Mouse (Mus musculus) left cerebral cortex, adult 2 months (tissue): Measurements from ENCODE around the gene Il27ra. TPM values are rescaled to one million over a fixed set of nuclear protein-coding genes. Genes with fewer than 3 reads are reported as not detected.
"Not testable (repeated sequence)": the region's sequence is repeated elsewhere in the genome, so short reads cannot be mapped to it uniquely, and the experiment has no call there.

ENCODE experiments used
- DNase-seq, 2 experiments: peaks; one replicate each; pipeline ENCODE4 v3.0.0; 2021 to 2022; ENCODE audit warnings: low spot score in 2 of 2, mixed read lengths in 1 of 2; ENCODE audit errors: extremely low spot score in 1 of 2
- H3K27ac ChIP-seq: fragments of 200-600 bp; 2 replicates; pipeline ENCODE4 v1.8.1; 2022
- H3K4me3 ChIP-seq: fragments of 200-600 bp; 2 replicates; pipeline ENCODE4 v1.8.1; 2022
- CTCF ChIP-seq: fragments of 200-600 bp; IDR thresholded peaks from 2 replicates; pipeline ENCODE4 v1.8.1; 2022; ENCODE audit warnings: antibody characterized with exemption, mild to moderate bottlenecking, moderate library complexity
- intact Hi-C: fragments of 180-260 bp; cut with DNase I; formaldehyde crosslinking; loops from one replicate; pipeline ENCODE4 v1.15.1; 2025
- total RNA-seq, 2 experiments: library from RNA; stranded (reverse); gene quantifications; 2 replicates each; pipeline ENCODE4 v1.2.3; 2021

Gene Il27ra
- total RNA-seq, 2 experiments from 2014 or later, result 0.23 to 0.41 TPM

GRCm38 (mm10) chr8:83999057-83999705, 43.2 kb downstream of the Il27ra start:
- DNase-seq, result no peak
- TF ChIP-seq CTCF, result no peak
- intact Hi-C loops, result no loop called here
- Histone ChIP-seq H3K27ac (no peak overlapping the region), H3K4me3 (peak overlapping the region; percentile 70)

GRCm38 (mm10) chr8:83998231-83999056, 43.9 kb downstream of the Il27ra start:
- DNase-seq, result peak in 1 of 2 experiments; percentile 54
- intact Hi-C loops, result no loop called here
- peak; percentile 48 for TF ChIP-seq CTCF
- Histone ChIP-seq H3K4me3 (peak overlapping the region; percentile 70), H3K27ac (0 out of 2 replicates have a peak overlapping the region, but pooled peaks have one; percentile 25)

DNA sequence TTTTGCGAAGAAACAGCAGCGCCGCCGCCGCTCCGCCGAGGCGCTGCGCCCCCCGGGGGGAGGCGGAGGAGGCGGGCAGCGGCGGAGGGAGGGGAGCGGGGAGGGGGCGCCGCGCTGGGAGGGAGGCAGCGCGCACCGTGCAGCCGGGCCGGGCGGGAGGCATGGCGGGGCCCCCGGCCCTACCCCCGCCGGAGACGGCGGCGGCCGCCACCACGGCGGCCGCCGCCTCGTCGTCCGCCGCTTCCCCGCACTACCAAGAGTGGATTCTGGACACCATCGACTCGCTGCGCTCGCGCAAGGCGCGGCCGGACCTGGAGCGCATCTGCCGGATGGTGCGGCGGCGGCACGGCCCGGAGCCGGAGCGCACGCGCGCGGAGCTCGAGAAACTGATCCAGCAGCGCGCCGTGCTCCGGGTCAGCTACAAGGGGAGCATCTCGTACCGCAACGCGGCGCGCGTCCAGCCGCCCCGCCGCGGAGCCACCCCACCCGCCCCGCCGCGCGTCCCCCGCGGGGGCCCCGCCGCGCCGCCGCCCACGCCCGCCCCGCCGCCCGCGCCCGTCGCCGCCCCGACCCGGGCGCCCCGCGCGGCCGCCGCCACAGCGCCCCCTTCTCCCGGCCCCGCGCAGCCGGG, 44.8 kb downstream of the Il27ra start, which contains the start of gene Samd1:
Samd1 (plus strand) TSS at position 162 of the 631 bp plus-strand sequence.
- no peak for TF ChIP-seq CTCF
- Histone ChIP-seq H3K4me3 (peak within 1 kb of the TSS; percentile 70), H3K27ac (peak within 1 kb of the TSS; percentile 86)
- intact Hi-C loops, result loop anchor here (2.0 kb wide), 2 partner anchors 43 to 99 kb away; partner anchors contain the start of genes Asf1b and Gm10644
- DNase-seq, result peak in 1 of 2 experiments; percentile 64

DNA sequence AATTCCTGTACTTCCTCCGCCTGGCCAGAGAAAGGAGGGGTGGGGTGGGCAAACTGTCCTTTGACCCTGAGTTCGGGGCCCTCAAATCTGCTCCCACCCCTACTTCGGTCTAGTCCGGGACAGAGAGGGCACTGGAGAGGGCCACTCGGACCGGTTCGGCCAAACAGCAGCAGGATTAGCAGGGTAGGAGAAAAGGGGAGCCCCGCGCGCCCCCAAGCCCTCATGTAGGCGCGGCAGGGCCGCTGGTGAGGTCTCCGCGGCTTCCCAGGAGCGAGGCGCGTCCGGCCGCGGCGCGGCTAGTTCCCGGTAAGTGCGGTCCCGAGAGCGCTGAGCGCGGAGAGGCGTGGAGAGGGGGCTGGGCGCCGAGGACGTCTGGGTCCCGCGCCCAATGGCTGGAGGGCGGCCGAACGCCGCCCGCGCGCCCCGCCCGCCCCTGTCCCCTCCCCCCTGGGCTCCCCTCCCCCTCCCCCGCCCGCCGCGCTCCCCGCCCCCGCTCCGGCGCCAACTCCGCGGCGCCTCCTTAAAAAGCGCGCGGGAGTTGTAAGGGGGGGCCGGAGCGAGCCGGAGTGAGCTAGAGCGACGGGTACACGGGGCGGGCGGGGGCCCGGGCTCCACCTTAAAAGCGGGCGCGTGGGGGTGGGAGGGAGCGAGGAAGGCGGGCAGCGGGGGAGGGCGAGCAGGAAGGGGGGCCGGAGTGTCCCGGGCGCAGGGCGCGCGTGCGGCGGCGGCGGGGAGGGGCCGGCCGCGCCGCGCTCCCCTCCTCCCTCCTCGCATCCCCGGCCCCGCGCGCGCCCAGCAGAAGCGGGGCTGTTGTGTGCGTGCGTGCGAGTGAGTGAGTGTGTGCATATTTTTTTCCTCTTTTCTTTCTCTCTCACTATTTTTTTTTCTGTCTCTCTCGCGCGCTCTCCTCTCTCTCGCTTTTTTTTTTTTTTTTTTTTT, 45.6 kb downstream of the Il27ra start:
- Histone ChIP-seq H3K4me3 (peak overlapping the region; percentile 63), H3K27ac (peak overlapping the region; percentile 86)
- DNase-seq, result peak; percentile 66 to 83
- intact Hi-C loops, result loop anchor here (2.0 kb wide), 2 partner anchors 42 to 98 kb away; partner anchors contain the start of genes Asf1b and Gm10644
- TF ChIP-seq CTCF, result no peak

DNA sequence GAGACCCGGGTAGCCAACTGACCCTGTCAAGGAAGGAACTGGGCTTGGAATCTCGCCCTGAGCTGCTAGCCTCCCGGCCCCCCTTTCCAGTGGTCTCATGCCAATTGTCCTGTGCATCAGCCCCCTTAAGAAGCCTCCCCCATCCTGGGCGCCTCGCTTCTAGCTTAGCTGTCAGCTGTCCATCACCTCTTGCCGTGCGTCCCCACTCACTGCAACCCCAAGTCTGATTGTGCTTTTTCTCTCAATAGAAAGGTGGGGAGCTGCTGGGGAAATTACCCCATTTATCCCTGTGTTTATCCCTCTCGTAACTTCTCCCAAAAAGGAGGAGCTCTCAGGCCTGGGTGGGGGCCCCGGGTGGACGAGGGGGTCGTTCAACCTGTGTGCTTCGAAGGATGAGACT, 46.4 kb downstream of the Il27ra start:
- intact Hi-C loops, result loop anchor here (2.0 kb wide), 3 partner anchors 19 to 97 kb away; partner anchors contain the start of genes Asf1b and Gm10644
- Histone ChIP-seq H3K27ac (peak overlapping the region; percentile 86), H3K4me3 (no peak overlapping the region)
- TF ChIP-seq CTCF, result no peak
- DNase-seq, result no peak

DNA sequence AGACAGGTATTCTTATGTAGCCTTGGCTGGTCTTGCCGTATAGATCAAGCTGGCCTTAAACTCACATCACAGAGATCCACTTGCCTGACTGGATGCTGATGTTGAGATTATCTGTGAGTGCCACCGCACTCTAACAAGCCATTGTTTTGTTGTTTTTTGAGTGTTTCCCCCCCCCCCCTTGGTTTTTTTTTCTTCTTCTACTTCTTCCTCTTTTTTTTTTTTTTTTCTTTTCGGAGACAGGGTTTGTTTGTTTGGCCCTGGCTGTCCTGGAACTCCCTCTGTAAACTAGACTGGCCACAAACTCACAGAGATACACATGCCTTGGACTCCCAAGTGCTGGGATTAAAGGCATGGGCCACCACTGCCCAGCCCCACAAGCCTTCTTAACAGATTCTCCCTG, 48.4 kb downstream of the Il27ra start:
- no peak for DNase-seq
- intact Hi-C loops, result loop anchor here (2.0 kb wide), 1 partner anchor 17 kb away; no protein-coding TSS in a partner anchor
- TF ChIP-seq CTCF, result no peak
- H3K4me3 ChIP-seq, result no peak overlapping the region
- no peak overlapping the region for H3K27ac ChIP-seq

DNA sequence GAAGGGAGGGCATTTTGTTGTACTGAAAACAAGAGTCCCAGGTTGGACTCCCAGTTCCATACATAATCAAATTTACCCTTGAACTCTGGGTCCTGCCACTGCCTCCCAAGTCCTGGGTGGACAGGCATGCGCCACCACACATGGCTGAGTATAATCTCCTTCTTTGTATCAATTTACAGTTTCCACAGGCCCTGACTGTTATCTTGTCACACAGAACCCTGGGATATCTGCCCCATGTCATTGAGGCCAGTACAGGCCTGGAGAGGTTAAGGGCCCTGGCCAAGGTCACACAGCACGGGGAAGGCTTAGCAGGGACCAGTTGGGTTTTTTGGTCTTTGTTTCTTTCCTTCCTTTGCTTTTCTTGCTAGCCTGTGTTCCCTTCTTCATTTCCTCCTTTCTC, 49.9 kb downstream of the Il27ra start:
- intact Hi-C loops, result no loop called here
- Histone ChIP-seq H3K27ac (no peak overlapping the region), H3K4me3 (no peak overlapping the region)
- no peak for DNase-seq
- TF ChIP-seq CTCF, result no peak

GRCm38 (mm10) chr8:83990170-83990569, 52.2 kb downstream of the Il27ra start:
- intact Hi-C loops, result no loop called here
- TF ChIP-seq CTCF, result no peak
- DNase-seq, result no peak
- no peak overlapping the region for H3K27ac ChIP-seq
- no peak overlapping the region for H3K4me3 ChIP-seq

GRCm38 (mm10) chr8:83989243-83989642, 53.1 kb downstream of the Il27ra start:
- Histone ChIP-seq H3K4me3 (no peak overlapping the region), H3K27ac (no peak overlapping the region)
- TF ChIP-seq CTCF, result no peak
- DNase-seq, result no peak
- intact Hi-C loops, result no loop called here

DNA sequence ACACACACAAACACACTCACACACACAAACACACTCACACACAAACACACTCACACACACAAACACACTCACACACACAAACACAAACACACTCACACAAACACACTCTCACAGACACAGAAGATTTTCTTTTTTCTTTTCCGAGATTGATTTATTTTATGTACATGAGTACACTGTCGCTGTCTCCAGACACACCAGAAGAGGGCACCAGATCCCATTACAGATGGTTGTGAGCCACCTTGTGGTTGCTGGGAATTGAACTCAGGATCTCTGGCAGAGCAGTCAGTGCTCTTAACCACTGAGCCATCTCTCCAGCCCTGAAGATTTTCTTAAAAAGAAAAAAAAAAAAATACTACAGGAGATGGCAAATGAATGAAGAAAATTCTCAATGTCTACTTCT, 59.2 kb downstream of the Il27ra start:
- H3K27ac ChIP-seq, H3K4me3 ChIP-seq, DNase-seq, intact Hi-C loops: not testable (repeated sequence)
- peak; percentile 37 for TF ChIP-seq CTCF

DNA sequence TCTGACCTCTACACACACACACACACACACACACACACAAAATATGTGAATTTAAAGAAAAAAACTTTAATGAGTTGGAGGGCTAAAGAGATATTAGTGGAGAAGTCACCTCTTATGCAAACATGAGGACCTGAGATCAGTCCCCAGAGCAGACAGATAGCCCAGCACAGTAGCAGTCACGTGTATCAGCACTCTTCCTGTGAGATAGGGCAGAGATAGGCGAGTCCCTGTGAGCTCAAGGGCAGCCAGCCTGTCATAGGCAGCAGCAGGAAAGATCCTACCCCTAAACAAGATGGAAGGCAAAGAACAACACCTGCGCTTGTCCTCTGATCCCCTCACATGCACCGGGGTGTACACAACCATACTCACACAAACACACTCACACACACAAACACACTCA, 59.9 kb downstream of the Il27ra start:
- DNase-seq, result no peak
- H3K27ac ChIP-seq, result no peak overlapping the region
- TF ChIP-seq CTCF, result no peak
- intact Hi-C loops, result no loop called here
- H3K4me3 ChIP-seq, result no peak overlapping the region
